Mouse (Mus musculus): ENCODE data around the gene Scap. TPM values are rescaled to one million over a fixed set of nuclear protein-coding genes. Genes with fewer than 3 reads are reported as not detected.
"Not testable (repeated sequence)": the region's sequence is repeated elsewhere in the genome, so short reads cannot be mapped to it uniquely, and the experiment has no call there.

The Scap gene
- polyA plus RNA-seq, 1 experiment from 2014 or later: 45.5 TPM

DNA sequence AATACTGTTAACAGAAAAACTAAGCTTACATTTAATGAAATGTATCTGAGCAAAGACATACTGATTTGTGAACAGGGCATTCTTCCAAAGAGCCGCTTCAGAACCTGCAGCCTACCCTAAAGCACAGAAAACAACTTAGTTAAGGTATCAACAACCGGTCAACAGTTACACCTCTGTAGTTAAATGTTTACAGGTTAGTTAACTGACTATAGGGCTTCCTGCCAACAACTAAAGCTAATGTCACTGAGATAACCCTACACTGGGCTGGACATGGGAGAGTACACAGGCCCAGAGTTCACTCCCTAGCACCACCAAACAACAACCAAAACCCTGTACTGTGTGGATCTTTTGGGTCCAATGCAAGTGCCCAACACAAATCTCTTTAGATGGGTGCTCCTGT lies 69.6 kb downstream of the Scap start:
- H3K27me3 ChIP-seq: no peaks in the 10 kb centered on the region
- H3K4me2 ChIP-seq: no peak overlapping the region
- no peaks in the 10 kb centered on the region for H3K9me3 ChIP-seq
- H3K9ac ChIP-seq: no peak overlapping the region
- no peak overlapping the region for H3K27ac ChIP-seq (replicated peaks)
- ATAC-seq (ENCODE audit: low read depth): no peak
- H3K4me1 ChIP-seq (replicated peaks): peaks cover 19% of the 10 kb centered on the region
- 98% methylated on average over 2 of the region's 2 CpGs for WGBS
- H3K4me3 ChIP-seq: no peak overlapping the region
- H3K36me3 ChIP-seq: peaks cover 30% of the 10 kb centered on the region

DNA sequence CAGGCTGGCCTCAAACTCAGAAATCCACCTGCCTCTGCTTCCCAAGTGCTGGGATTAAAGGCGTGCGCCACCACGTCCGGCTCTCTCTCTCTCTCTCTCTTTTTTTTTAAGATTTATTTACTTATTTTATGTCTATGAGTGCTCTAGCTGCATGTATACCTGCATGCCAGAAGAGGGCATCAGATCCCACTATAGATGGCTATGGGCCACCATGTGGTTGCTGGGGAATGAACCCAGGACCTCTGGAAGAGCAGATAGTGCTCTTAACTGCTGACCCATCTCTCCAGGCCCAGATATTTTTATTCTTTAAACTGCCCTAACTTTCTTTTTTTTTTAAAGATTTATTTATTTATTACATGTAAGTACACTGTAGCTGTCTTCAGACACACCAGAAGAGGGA lies 70.2 kb downstream of the Scap start:
- H3K4me3 ChIP-seq; H3K9me3 ChIP-seq; H3K9ac ChIP-seq; ATAC-seq (ENCODE audit: low read depth); H3K27ac ChIP-seq (replicated peaks); H3K4me2 ChIP-seq; H3K27me3 ChIP-seq: not testable (repeated sequence)
- 80% methylated on average over 4 of the region's 4 CpGs for WGBS
- peaks cover 19% of the 10 kb centered on the region for H3K4me1 ChIP-seq (replicated peaks)
- H3K36me3 ChIP-seq: peaks cover 26% of the 10 kb centered on the region

DNA sequence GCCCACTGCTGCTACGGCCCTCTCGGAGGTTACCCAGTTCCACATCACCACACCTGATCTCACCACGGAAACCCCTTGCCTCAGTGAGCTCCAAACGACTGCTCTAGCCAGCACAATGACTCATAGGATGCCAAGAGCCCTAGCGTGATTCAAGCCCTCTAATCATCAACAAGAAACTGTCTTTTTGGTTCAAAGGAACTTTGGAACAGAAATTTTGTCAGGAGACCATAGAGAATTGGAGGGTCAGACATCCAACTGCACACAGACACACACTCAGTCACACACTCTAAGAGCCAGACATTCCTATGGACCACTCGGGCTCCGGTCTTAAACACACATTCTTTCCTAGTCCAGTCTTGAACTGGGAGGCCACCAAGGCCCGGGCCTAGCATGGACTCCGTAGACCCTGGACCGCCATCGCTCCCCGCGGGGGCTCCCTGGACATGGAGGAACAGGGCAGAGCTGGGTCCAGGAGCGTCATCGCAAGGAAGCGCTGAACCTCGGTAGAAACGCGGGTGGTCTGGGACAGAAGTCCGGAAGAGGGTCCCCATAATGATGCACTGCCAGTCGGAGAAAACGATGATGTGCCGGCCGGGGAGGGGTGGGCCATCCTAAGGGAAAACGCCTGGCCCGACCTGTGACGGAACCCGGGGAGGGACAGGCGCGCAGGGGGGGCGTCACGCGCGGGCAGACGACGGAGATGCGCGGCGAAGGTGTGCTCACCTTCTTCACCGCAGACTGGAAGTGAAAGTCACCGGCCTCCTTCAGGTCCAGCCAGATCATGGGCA lies 74.4 kb downstream of the Scap start:
- Histone ChIP-seq H3K9me3 (no peaks in the 10 kb centered on the region), H3K27ac (replicated peaks) (peak overlapping the region; percentile 85), H3K4me1 (replicated peaks) (peaks cover 24% of the 10 kb centered on the region), H3K36me3 (0 out of 2 replicates have a peak, but pooled peaks cover 7% of the 10 kb centered on the region), H3K4me3 (peak overlapping the region; percentile 83), H3K9ac (peak overlapping the region; percentile 95), H3K27me3 (no peaks in the 10 kb centered on the region), H3K4me2 (peak overlapping the region; percentile 92)
- peak; percentile 70 for ATAC-seq (ENCODE audit: low read depth)
- 2% methylated on average over 41 of the region's 41 CpGs for WGBS

DNA sequence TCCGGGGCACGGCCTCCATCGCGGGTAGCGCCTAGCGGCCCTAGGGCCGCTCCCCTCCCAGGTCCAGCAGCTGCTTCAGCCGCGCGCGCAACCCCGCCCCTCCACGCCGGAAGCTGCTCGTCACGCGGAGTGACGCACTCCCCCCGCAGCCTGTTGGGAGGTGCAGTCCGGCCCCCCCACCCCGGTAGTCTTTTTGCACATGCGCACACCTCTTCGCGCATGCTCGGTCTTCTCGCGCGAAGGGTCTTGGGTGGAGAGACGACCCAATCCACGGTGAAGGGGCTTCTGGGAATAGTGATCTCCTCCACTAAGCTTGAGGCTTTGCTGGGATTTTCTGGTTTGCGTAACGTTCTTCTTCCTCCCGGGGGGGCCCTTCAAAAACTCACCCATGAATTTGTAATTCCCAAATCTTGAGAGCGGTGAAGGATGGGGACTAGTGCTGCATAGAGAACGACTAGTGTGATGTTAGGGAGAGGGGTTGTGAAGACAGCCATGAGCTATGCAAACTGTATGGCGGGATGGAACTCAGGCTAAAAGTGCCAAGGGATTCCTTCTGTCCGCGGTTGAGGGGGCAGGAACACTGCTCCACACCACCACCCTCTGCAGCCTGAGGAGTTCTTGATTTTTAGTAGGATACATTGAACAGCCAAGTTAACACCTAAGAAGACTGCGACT lies 75.1 kb downstream of the Scap start, which contains the start of gene Ptpn23:
Ptpn23 (minus strand) TSS at position 115 of the 675 bp plus-strand sequence.
- Histone ChIP-seq H3K27me3 (no peaks in the 10 kb centered on the region), H3K4me2 (peak within 1 kb of the TSS; percentile 92), H3K4me1 (replicated peaks) (peaks cover 24% of the 10 kb centered on the region), H3K9ac (peak within 1 kb of the TSS; percentile 95), H3K4me3 (peak within 1 kb of the TSS; percentile 83), H3K36me3 (0 out of 2 replicates have a peak, but pooled peaks cover 7% of the 10 kb centered on the region), H3K9me3 (no peaks in the 10 kb centered on the region), H3K27ac (replicated peaks) (peak within 1 kb of the TSS; percentile 90)
- under 1% methylated on average over 39 of the region's 39 CpGs for WGBS
- peak; percentile 94 for ATAC-seq (ENCODE audit: low read depth)

- no peak for ATAC-seq (ENCODE audit: low read depth)
- Histone ChIP-seq H3K36me3 (no peaks in the 10 kb centered on the region), H3K4me2 (no peak overlapping the region), H3K27me3 (no peaks in the 10 kb centered on the region), H3K4me1 (replicated peaks) (peaks cover 16% of the 10 kb centered on the region), H3K9me3 (no peaks in the 10 kb centered on the region), H3K4me3 (no peak overlapping the region), H3K9ac (no peak overlapping the region), H3K27ac (replicated peaks) (no peak overlapping the region)
- WGBS: 43% methylated on average over 6 of the region's 6 CpGs
Measured at GRCm38 (mm10) chr9:110410908-110411887, 78.1 kb downstream of the Scap start.

GRCm38 (mm10) chr9:110412926-110413325 lies 79.8 kb downstream of the Scap start:
- Histone ChIP-seq H3K36me3 (no peaks in the 10 kb centered on the region), H3K27me3 (no peaks in the 10 kb centered on the region), H3K9ac (no peak overlapping the region), H3K4me3 (no peak overlapping the region), H3K9me3 (no peaks in the 10 kb centered on the region), H3K4me2 (no peak overlapping the region), H3K4me1 (replicated peaks) (peaks cover 5% of the 10 kb centered on the region), H3K27ac (replicated peaks) (no peak overlapping the region)
- ATAC-seq (ENCODE audit: low read depth): no peak
- 76% methylated on average over 7 of the region's 7 CpGs for WGBS

GRCm38 (mm10) chr9:110413785-110414184 lies 80.7 kb downstream of the Scap start:
- Histone ChIP-seq H3K9me3 (no peaks in the 10 kb centered on the region), H3K9ac (no peak overlapping the region), H3K27ac (replicated peaks) (no peak overlapping the region), H3K4me1 (replicated peaks) (peaks cover 2% of the 10 kb centered on the region), H3K27me3 (no peaks in the 10 kb centered on the region), H3K4me3 (no peak overlapping the region), H3K4me2 (no peak overlapping the region), H3K36me3 (no peaks in the 10 kb centered on the region)
- ATAC-seq (ENCODE audit: low read depth): no peak
- 57% methylated on average over 9 of the region's 9 CpGs for WGBS

- no peak within 1 kb of the TSS for H3K9ac ChIP-seq
- H3K4me1 ChIP-seq (replicated peaks): no peaks in the 10 kb centered on the region
- no peaks in the 10 kb centered on the region for H3K27me3 ChIP-seq
- WGBS: 93% methylated on average over 12 of the region's 12 CpGs
- no peak within 1 kb of the TSS for H3K27ac ChIP-seq (replicated peaks)
- ATAC-seq (ENCODE audit: low read depth): no peak
- no peaks in the 10 kb centered on the region for H3K36me3 ChIP-seq
- H3K9me3 ChIP-seq: no peaks in the 10 kb centered on the region
- H3K4me2 ChIP-seq: no peak within 1 kb of the TSS
- no peak within 1 kb of the TSS for H3K4me3 ChIP-seq
Measured at GRCm38 (mm10) chr9:110419511-110420112, 86.5 kb downstream of the Scap start, which contains the start of gene Ngp. Gene Ngp, plus strand, starts transcription at chr9:110419747.

DNA sequence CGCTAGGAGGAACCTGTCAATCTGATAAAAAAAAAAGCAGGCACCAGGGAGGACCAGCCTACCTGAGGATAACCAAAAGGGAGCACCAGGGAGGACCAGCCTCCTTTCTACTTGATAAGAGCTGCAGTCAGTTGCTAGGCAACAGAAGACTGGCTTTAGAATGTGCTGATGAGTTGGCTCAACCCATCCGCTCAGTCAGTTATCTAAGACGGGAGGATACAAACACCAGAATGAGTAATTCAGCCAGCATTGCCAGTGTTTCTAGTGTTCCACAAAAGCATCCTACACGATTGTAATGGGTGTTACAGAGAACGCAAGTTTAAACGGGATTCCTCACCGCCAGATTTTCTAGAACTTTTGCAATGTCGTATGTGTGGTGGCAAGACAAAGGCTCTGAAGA lies 98.2 kb downstream of the Scap start:
- no peak overlapping the region for H3K4me3 ChIP-seq
- peaks cover 84% of the 10 kb centered on the region for H3K36me3 ChIP-seq
- H3K27me3 ChIP-seq: no peaks in the 10 kb centered on the region
- no peak for ATAC-seq (ENCODE audit: low read depth)
- H3K27ac ChIP-seq (replicated peaks): no peak overlapping the region
- 76% methylated on average over 8 of the region's 8 CpGs for WGBS
- no peaks in the 10 kb centered on the region for H3K4me1 ChIP-seq (replicated peaks)
- no peak overlapping the region for H3K4me2 ChIP-seq
- no peak overlapping the region for H3K9ac ChIP-seq
- no peaks in the 10 kb centered on the region for H3K9me3 ChIP-seq

DNA sequence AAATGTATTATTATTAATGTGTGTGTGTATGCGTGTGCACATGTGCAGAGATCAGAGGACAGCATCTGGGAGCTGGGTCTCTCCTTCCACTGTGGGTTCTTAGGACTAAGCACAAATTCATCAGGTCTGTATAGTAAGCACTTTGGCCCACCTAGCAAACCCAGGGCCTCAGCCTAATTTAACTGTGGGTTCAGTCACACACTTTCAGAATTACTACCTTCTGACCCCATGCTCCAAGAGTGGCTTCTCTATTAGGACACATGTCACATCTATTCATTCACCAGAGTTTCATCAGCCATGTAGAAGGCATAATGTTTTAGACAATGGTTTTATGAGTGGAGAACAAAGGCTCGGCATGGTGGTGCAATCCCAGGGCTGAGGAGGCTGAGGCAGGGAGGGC lies 100.0 kb downstream of the Scap start:
- ATAC-seq (ENCODE audit: low read depth): no peak
- no peak overlapping the region for H3K4me3 ChIP-seq
- H3K4me1 ChIP-seq (replicated peaks): no peaks in the 10 kb centered on the region
- H3K4me2 ChIP-seq: no peak overlapping the region
- WGBS: 93% methylated on average over 2 of the region's 2 CpGs
- no peak overlapping the region for H3K9ac ChIP-seq
- no peaks in the 10 kb centered on the region for H3K9me3 ChIP-seq
- peaks cover 83% of the 10 kb centered on the region for H3K36me3 ChIP-seq
- no peak overlapping the region for H3K27ac ChIP-seq (replicated peaks)
- no peaks in the 10 kb centered on the region for H3K27me3 ChIP-seq

Data from neural tube, embryonic 13.5 days (tissue).